Mouse (Mus musculus) G1E (cell line): ENCODE results near the gene Col19a1.

Experiments used
- CTCF ChIP-seq: IDR thresholded peaks from 2 replicates; pipeline ENCODE4 v1.5.1; 2012; ENCODE audit warnings: low read depth, low read length, inconsistent platforms, mixed read lengths
- GATA1 ChIP-seq: IDR thresholded peaks from 2 replicates; pipeline ENCODE4 v1.6.1; 2012; ENCODE audit warnings: borderline replicate concordance, low read length, inconsistent platforms, mixed read lengths
- GATA2 ChIP-seq: IDR thresholded peaks from 2 replicates; pipeline ENCODE4 v1.6.1; 2012; ENCODE audit warnings: low read depth, low read length, inconsistent platforms, borderline replicate concordance
- POLR2AphosphoS5 ChIP-seq: IDR thresholded peaks from 2 replicates; pipeline ENCODE4 v1.6.1; 2012; ENCODE audit warnings: low read depth, low read length, inconsistent platforms; ENCODE audit not compliant: insufficient replicate concordance
- TAL1 ChIP-seq: conservative IDR thresholded peaks from 2 replicates; pipeline ENCODE4 v1.6.1; 2012; ENCODE audit warnings: low read depth, low read length, inconsistent platforms, mixed read lengths

- TF ChIP-seq CTCF, result no peak
- no peak for TF ChIP-seq GATA1
- no peak for TF ChIP-seq GATA2
- TF ChIP-seq TAL1, result no peak
- TF ChIP-seq POLR2AphosphoS5, result no peak
Observed at GRCm38 (mm10) chr1:24547574-24547973, 39.7 kb downstream of the Col19a1 start.
